Mouse (Mus musculus) T-helper 2 cell (primary cell): ENCODE data around the gene Ubap1l.
"Not testable (repeated sequence)": the region's sequence is repeated elsewhere in the genome, so short reads cannot be mapped to it uniquely, and the experiment has no call there.

Experiments used
- in situ Hi-C: fragments of 300-600 bp; cut with MboI, MseI; formaldehyde crosslinking; loops from one replicate; pipeline ENCODE4 v1.15.1; 2025; ENCODE audit warnings: high pct_unique_total_duplicates

The Ubap1l gene

DNA sequence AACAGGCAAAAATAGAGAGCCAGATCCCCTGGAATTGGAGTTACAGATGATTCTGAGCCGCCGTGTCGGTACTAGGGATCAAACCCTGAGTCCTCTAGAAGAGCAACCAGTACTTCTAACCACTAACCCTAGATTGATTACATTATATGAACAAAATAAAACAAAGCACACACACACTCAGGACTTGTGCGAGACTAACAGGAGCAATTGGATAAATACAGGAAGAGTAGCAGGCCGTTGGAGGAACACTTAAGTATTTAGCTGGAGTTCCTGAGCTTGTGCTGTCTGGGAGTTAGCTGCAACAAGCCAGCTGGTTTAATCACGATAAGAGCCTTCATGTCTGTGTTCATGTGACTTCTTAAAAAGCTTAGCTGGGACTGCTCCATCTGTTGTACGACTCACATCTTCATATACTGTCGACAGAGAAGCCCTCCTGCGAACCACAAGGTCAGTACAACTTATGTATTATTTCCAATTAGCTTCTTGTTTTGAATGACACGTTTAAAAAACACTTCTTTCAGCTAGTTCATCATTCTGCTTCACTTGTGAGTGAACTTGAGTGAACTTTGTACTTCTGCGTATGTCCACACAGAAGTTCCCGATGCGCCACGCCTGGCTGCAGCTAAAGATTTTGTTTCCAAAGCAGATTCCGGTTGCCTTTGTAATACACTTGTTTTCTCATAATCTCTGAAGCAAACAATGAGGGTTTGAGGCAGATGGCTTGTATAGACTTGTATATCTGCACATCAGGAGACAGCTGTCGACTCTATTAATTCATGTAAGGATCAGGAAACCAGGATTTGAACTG is at the start of gene Ubap1l:
TSS of gene Ubap1l (plus strand) at position 401 of the 808 bp plus-strand sequence.
- in situ Hi-C loops = no loop called here

DNA sequence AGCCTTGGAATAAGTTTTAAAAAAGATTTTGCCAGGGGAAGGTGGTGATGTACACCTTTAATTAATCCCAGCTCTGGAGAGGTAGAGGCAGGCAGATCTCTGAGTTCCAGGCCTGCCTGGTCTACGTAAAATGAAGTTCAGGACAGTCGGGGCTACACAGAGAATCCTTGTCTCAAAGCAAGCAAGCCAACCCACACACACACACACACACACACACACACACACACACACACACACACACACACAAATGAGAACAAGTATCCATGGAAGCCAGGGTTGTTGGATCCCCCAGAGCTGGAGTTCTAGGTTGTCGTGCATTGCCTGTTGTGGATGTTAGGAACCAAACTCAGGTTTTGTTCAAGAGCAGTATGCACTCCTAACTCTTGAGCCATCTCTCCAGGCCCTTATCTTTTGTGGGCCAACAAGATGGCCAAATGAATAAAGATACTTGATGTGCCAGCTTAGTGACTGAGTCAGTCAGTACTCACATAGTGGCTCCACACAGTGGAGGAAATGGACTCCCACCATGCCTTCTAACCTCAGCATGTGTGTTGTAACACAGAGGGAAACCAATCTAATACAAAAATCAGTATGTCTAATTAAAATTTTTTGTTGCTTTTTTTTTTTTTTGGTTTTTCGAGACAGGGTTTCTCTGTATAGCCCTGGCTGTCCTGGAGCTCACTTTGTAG is 48.0 kb upstream of the Ubap1l start:
- in situ Hi-C loops = no loop called here

DNA sequence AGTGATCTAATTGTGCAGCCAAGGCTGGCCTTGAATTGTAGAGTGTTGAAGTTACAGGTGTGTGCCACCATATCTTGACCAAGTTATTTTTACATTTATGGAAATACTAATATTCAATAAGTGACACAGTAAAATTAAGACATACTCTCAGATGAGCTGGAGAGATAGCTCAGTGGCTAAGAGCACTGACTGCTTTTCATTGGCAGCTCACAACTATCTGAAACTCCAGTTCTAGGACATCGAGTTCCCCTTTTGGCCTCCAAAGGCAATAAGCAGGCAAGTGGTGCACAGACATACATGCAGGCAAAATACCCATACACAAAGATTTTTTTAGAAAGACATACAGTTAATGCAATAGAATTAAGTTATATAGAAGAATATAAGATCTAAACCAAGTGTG is 47.0 kb upstream of the Ubap1l start:
- in situ Hi-C loops = no loop called here

DNA sequence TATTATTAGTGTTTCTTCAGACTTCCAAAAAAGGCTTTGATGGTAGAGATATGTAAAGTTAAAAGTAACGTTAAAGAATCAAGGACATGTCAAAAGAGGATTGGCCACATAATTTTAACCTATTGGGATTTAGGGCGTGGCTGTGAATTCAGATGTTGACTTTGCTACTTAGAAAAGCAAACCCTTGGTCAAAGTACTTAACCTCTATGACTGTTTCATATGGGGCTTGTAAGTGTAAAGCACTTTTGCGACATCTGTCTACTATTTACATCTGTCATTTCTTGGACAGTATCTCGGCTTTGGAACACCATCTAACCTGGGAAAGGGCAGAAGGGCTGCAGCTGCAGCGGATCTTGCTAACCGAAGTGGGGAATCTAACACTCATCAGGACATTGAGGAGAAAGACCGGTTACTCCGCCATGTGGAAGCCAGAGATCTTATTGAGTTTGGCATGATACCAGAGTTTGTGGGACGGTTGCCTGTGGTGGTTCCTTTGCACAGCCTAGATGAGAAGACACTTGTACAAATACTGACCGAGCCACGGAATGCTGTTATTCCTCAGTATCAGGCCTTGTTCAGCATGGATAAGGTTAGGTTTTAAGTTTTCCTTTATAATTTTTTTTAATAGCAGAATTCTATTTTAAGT is 38.5 kb upstream of the Ubap1l start:
- in situ Hi-C loops = no loop called here

DNA sequence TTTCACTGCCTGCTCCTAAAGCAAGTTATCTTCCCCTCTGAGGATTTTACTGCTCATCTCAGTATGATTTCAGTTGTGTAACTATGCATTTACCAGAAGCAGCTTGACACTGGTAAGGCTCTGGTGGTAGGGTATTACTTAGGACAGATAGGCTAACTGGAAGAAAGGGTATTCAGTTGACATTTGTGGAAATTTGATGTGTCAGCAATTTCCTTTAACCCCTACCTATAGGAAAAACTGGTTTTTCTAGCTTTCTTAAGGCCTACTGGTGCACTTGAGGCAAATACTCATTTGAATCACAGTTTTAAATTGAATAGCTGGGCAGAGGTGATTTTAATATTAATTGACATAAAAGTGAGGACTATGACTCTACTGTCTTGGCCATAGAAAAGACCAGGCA is 34.9 kb upstream of the Ubap1l start:
- in situ Hi-C loops = no loop called here

DNA sequence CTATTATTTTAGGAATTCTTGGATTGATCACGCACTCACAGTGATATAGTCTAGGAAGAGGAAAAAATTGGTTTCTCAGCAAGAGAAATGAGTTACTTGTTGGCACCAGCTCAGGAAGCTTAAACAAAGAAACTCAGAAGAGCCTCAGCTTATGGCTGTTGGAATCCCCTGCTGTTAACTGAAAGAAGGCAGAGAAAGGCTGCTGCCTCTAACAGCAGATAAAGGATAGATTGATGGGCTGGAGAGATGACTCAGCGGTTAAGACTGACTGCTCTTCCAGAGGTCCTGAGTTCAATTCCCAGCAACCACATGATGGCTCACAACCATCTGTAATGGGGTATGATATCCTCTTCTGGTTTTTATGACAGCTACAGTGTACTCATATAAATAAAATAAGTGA is 33.5 kb upstream of the Ubap1l start:
- in situ Hi-C loops = no loop called here

DNA sequence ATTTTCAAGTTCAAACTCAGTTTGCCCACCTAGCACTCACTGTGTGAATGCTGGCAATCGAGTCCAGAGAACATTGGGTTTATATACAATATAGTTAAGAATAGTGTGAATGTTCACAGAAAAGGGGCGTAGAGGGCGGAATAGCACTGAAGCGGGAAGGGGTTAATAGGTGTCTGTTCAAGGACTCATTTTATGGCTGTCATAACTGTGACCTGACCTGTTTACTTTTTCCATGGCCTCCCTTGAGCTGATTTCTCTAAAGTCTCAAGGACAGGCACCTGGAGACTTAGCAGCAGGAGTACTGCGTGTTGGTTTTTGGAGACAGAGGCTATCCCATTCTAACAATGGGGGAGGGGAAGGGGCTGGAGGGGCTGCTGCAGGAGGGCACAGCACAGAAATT is 26.9 kb upstream of the Ubap1l start:
- in situ Hi-C loops = no loop called here

DNA sequence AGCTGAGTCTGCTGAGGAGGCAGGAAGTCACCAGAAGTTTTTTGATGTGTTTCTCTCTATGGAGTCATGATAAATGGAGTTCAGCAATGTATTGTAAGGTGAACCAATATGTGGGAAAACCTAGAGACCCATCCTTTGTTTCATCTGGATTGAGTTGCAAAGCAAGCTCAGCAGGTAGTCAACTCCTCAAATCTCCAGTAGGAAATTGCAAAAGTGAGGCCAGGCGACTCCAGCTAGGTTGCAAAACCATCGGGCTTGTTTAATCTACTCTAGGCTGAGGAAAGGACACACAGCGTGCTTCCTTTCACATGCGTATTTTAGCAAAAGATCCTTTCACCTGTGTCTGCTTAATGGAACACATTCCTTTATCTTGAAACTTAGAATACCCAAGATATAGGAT is 21.7 kb upstream of the Ubap1l start:
- in situ Hi-C loops = no loop called here

DNA sequence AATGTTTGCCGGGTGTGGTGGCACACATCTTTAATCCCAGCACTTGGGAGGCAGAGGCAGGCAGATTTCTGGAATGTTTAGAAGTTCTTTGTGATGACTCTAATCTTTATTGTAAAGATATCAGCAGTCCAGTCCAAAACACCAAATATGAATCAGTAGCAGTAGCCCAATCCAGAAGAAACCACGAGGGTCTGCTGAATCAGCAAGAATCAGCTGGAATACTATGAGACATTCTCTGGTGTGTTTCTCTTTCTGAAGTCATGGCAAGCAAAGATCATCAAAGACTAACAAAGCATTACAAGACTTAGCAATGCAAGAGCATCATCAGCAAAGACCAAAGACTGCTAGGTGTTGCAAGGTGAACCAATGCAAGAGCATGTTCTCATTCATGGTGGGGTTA is 20.4 kb upstream of the Ubap1l start:
- in situ Hi-C loops = no loop called here

DNA sequence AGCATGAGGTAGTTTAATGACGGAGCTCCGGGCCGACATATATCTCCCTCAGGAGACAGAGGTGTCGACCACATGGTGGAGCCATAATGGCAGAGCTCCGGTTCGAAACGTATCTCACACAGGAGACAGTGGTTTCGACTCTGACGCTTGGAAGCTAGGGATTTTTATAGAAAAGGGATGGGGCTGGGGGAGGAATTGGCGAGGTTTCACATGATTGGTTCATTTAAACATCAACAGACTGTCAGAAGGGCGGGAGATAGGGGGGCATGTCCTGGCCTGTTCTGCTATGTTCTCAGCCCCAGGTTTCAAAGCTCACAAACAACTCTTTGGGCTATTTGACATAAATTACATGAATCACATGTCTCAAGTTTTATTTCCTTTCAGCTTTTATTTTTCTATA is 15.4 kb upstream of the Ubap1l start:
- in situ Hi-C loops = not testable (repeated sequence)

DNA sequence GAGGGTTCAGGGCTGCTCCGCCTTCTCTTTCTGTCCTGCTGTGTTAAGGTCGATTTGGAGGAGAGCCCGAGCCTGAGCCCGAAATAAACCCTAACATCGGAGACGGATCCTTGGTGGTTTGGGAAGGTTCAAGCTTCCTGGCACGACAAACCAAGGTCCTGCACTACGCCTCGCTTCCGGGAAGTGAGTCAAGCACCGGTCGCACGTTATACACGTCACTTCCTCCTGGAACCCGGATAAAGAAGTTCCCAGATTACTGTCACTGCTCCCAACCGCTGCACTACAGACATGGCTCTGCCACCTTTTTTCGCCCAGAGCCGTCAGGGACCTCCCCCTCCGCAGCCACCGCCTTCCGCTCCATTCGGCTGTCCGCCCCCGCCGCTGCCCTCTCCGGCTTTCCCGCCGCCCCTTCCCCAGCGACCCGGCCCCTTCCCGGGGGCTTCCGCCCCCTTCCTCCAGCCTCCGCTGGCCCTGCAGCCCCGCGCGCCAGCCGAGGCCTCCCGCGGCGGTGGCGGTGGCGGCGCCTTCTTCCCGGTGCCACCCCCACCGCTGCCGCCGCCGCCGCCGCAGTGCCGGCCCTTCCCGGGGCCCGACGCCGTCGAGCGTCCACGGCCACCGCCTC is 14.9 kb upstream of the Ubap1l start, which contains the start of gene Pdcd7:
TSS of gene Pdcd7 (plus strand) at position 251 of the 622 bp plus-strand sequence.
- in situ Hi-C loops = no loop called here

DNA sequence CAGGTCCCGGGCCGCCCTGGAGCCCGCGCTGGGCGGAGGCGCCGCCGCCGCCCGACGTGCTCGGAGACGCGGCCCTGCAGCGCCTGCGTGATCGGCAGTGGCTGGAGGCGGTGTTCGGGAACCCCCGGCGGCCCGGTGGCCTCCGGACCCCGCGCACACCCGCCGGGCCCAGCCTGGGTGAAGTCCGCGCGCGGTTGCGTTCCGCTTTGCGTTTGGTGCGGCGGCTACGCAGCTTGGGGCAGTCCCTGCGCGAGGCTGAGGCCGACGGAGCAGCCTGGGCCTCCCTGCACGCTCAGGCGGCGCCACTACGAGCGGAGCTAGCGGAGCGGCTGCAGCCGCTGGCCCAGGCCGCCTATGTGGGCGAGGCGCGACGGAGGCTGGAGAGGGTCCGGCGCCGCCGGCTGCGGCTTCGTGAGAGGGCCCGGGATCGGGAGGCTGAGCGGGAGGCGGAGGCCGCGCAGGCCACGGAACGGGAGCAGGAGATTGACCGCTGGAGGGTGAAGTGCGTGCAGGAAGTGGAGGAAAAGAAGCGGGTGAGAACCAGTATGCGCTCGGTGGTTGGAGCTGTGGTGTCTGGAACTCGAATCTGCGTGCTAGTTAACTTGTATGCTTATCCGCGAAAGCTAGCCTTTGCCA is 14.2 kb upstream of the Ubap1l start:
- in situ Hi-C loops = no loop called here

DNA sequence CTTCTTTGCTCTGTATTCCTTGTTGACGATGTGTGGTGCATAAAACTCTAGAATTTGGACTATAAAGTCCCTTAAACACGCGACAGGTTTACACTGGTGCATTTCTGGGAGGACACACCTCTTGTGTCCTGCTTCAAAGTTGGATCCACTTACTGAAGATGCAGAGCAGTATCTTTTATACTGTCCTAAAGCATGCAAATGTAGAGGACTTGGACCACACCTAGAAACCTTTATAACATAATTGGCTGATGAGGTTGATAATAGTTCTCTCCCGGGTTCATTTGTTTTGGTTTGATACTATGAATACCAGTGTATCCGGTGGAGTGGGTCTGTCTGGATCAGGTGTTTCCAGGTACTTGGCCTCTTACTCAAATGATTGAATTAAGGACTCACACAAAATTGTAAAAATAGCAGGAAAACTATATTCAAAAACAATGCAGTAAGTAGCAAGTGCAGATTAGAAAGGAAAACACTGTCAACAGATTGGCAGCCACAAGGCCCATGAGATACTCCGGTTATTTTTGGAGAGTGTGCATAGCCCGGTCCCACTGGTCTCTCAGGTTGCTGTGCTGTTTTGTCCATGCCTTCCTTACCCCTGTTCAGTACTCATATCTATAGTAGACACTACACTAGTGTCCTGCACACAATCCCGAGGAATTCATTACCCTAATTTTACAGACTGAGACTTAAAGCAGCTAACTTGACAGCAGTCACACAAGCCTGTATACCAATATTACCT is 13.6 kb upstream of the Ubap1l start:
- in situ Hi-C loops = no loop called here

DNA sequence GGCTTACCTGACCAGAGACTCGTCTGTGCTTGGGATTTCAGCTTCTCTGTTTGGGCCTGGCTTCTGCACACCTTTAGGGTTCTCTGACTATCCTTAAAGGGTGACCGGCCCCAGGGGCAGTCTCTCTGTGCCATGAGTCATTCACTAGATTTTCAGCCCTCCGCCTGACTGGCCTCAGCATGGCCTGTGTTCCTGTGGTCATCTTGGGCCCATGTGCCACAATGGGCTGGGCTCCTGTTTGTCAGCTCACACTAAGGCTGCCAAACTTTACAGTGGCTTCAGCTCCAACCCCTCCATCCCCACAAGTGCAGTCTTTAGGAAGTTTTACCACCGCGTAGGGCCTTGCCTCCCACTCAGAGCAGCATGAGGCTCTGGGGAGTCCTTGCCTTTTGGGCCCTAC is 7.6 kb upstream of the Ubap1l start:
- in situ Hi-C loops = no loop called here

DNA sequence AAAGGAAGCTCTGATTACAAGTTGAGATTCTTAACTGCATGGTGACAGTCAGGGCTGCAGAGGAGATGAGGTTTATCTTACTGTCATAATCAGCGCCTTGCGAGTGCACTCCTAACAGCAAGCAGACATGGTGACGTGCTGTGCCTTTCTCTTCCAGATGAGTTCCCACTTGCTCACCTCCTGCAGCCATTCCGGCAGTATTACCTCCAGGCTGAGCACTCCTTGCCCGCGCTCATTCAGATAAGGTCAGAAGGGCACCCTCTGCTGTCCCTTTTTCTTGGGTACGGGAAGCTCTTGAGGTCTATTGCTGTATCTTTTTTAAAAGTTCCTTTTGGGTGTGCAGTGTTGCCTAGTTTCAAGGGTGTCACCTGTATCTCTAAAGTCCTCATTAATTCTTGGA is 4.3 kb upstream of the Ubap1l start:
- in situ Hi-C loops = no loop called here

DNA sequence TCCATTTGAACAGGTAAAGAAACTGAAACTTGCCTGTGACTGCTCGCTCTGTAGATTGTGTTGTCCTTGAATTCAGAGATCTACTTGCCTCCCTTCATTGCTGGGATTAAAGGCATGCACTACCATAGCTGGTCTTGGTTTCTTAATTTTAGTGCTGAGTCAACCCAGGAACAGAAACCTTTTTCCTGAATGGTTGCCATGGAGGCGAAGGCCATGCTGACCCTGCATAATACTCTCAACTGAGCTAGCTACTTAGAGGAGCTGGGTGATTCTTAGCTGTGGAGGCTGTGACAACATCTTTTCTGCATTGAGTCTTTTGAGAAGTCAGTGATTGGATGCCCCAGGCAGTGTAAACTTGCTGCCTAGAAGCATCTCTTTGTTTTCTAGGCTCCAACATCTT is 3.9 kb upstream of the Ubap1l start:
- in situ Hi-C loops = no loop called here

DNA sequence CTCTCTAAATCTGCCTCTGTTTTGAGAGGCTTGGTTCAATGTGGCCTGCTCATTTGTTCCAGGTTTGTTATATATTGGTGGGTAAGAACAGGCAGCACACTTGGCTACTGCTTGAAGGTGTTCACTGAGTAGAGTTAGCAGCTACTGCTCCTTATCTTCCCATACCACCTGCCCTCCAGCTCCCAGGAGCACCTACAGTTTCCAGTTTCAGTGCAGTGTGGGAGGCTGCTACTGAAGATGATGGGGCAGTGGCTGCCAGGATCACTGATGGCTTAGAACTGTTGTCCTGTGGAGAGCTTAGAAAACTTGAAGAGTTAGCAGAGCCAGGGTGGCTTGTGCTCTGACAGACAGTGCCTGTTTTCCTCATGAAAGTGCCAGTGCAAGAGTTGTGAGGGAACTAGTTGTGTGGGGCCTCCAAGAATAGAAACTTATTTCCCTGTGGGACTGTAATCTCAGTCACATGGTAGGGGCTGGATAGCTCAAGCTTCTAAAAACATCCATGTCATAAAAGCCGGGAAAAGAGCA is 1.8 kb upstream of the Ubap1l start:
- in situ Hi-C loops = no loop called here

DNA sequence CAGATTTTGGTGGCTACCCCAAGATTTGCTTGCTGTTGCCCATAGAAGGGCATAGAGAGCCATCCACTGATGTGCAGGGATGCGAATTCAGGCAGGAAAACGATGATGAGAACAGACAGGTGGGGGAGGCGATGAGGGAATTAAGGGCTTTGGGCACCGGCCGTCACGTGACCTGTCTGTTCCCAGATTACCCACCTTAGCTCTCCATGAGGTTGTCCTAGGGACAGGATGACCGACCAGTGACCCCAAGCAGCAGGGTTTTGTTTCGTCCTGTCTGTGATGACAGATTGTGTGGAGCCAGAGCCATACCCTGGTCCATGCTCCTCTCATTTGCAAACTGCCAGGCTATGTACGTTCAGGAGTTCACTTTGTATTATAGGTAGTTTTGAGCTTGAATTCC is 2.8 kb downstream of the Ubap1l start:
- in situ Hi-C loops = no loop called here

DNA sequence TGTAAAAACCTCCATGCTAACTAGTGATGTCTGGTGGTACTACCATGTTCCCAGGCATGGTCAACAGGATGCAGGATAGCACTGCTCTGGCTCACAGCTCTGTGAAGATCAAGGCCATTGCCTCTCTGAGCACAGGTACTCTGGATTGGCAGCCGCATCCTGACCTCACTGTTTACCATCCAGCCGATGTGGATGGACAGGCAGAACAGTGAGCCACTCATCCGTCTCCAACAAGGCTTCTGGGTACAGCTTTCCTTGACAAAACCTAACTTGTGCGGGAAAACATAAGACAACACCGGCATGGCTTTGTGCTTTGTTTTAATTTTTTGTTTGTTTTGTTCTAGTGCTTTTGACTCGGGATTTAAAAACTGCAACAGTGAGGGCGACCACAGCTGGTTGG is 4.9 kb downstream of the Ubap1l start:
- in situ Hi-C loops = no loop called here

DNA sequence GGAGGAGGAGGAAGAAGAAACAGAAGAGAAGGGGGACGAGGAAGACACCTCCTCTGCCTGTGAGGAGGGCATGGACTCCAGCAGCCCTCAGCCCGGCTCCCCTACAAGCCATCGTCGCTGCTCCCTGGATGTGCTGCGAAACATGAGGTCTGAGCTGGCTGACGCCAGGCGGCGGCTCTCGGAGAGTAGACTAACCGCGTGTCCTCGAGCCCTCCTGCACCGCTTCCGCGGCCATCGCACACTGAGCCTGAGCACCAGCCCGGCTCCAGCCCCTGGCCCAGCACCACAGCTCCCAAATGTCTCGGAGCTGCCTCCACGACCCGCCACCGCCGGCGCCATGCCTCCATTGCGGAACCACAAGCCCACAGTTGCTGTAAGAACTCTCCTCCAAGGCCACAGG is 10.9 kb downstream of the Ubap1l start:
- in situ Hi-C loops = no loop called here

DNA sequence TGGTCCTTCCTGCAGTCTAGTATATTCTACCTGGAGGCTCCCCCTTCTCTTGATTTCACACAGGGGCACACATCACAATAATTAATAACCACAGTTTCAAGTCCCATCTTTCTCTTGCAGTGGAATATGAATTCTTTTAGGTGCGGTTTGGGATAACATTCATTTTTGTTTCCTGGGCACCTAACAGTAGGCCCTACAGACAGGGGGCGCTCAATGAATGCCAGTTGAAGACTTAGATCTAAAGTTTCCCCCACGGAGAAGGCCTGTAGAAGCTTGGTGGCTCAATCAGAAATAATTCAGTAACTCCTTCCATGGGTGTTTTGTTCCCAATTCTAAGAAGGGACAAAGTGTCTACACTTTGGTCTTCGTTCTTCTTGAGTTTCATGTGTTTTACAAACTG is 11.6 kb downstream of the Ubap1l start:
- in situ Hi-C loops = no loop called here
